Mouse (Mus musculus) myocyte (in vitro differentiated cells): Measurements from ENCODE around the gene Faim. TPM values are rescaled to one million over a fixed set of nuclear protein-coding genes. Genes with fewer than 3 reads are reported as not detected.

Source experiments
- H3K27me3 ChIP-seq: one replicate; pipeline ENCODE4 v1.6.1; 2011; ENCODE audit not compliant: control insufficient read depth, insufficient read depth, insufficient read length
- H3K36me3 ChIP-seq: one replicate; pipeline ENCODE4 v1.6.1; 2011; ENCODE audit not compliant: control insufficient read depth, insufficient read depth
- H3K4me2 ChIP-seq: one replicate; pipeline ENCODE4 v1.6.1; 2011; ENCODE audit warnings: low read depth, control low read depth
- H3K4me3 ChIP-seq: one replicate; pipeline ENCODE4 v1.5.1; 2011; ENCODE audit warnings: mild to moderate bottlenecking, control low read depth, moderate library complexity
- H3K79me2 ChIP-seq: one replicate; pipeline ENCODE4 v1.6.1; 2011; ENCODE audit not compliant: control insufficient read depth, insufficient read depth
- H3ac ChIP-seq: one replicate; pipeline ENCODE4 v1.6.1; 2011; ENCODE audit not compliant: control insufficient read depth, insufficient read length
- CEBPB ChIP-seq: IDR thresholded peaks from 2 replicates; pipeline ENCODE4 v1.6.1; 2011; ENCODE audit warnings: mild to moderate bottlenecking, moderate library complexity; ENCODE audit not compliant: poor library complexity, insufficient read depth, severe bottlenecking
- E2F4 ChIP-seq: IDR thresholded peaks from one replicate; pipeline ENCODE4 v1.6.1; 2011; ENCODE audit warnings: mild to moderate bottlenecking, control low read depth, moderate library complexity; ENCODE audit not compliant: insufficient read depth
- MAX ChIP-seq: IDR thresholded peaks from one replicate; pipeline ENCODE4 v1.6.1; 2011; ENCODE audit warnings: low read depth, mild to moderate bottlenecking, control low read depth
- MYOD1 ChIP-seq, 3 experiments: IDR thresholded peaks; one replicate each; pipeline ENCODE4 v1.6.1; 2011; ENCODE audit warnings: control low read depth in 2 of 3, low read depth in 2 of 3, mild to moderate bottlenecking in 2 of 3, moderate library complexity in 1 of 3; ENCODE audit not compliant: insufficient read length in 2 of 3, control insufficient read depth in 1 of 3
- MYOG ChIP-seq, 3 experiments: IDR thresholded peaks; one replicate each; pipeline ENCODE4 v1.6.1; 2011; ENCODE audit warnings: control low read depth in 2 of 3, low read depth in 2 of 3, mild to moderate bottlenecking in 2 of 3; ENCODE audit not compliant: insufficient read length in 2 of 3, control insufficient read depth in 1 of 3, insufficient read depth in 1 of 3
- POLR2A ChIP-seq: IDR thresholded peaks from one replicate; pipeline ENCODE4 v1.6.1; 2011; ENCODE audit warnings: low read depth, mild to moderate bottlenecking, control low read depth, moderate library complexity; ENCODE audit not compliant: insufficient read length
- POLR2AphosphoS2 ChIP-seq: IDR thresholded peaks from one replicate; pipeline ENCODE4 v1.6.1; 2011; ENCODE audit warnings: low read depth, control low read depth; ENCODE audit not compliant: insufficient read length
- REST ChIP-seq: IDR thresholded peaks from one replicate; pipeline ENCODE4 v1.6.1; 2011; ENCODE audit warnings: mild to moderate bottlenecking, control low read depth, moderate library complexity; ENCODE audit not compliant: insufficient read depth, insufficient read length
- SRF ChIP-seq: IDR thresholded peaks from one replicate; pipeline ENCODE4 v1.6.1; 2011; ENCODE audit warnings: low read depth; ENCODE audit not compliant: control insufficient read depth, insufficient read length
- TCF12 ChIP-seq: IDR thresholded peaks from one replicate; pipeline ENCODE4 v1.6.1; 2011; ENCODE audit warnings: mild to moderate bottlenecking, control low read depth; ENCODE audit not compliant: poor library complexity, insufficient read depth, severe bottlenecking
- TCF3 ChIP-seq: IDR thresholded peaks from one replicate; pipeline ENCODE4 v1.6.1; 2011; ENCODE audit warnings: low read depth, control low read depth; ENCODE audit not compliant: insufficient read length
- USF1 ChIP-seq: IDR thresholded peaks from one replicate; pipeline ENCODE4 v1.6.1; 2011; ENCODE audit warnings: low read depth, mild to moderate bottlenecking, control low read depth, moderate library complexity
- polyA plus RNA-seq: library from polyadenylated mRNA; unstranded; fragments of >200 nt; fragmentation: generic; extraction: Trizol; gene quantifications from one replicate; pipeline ENCODE4 v1.2.1, GENCODE M21; 2012; ENCODE audit warnings: missing spikeins

Gene Faim
- polyA plus RNA-seq, 1 experiment = 17.3 TPM

- Histone ChIP-seq H3ac (no peak overlapping the region), H3K36me3 (peaks cover 3% of the 10 kb centered on the region), H3K4me3 (no peak overlapping the region), H3K27me3 (no peaks in the 10 kb centered on the region), H3K4me2 (no peak overlapping the region), H3K79me2 (no peaks in the 10 kb centered on the region)
- TF ChIP-seq MAX = no peak
- no peak for TF ChIP-seq CEBPB
- no peak for TF ChIP-seq MYOD1 (IDR thresholded peaks at IDR 0.05; ENCODE audit: control insufficient read depth in 1 of 3, insufficient read length in 2 of 3, low read depth in 2 of 3)
- no peak for TF ChIP-seq E2F4
- no peak for TF ChIP-seq TCF3
- TF ChIP-seq TCF12 = no peak
- no peak for TF ChIP-seq MYOG (IDR thresholded peaks at IDR 0.05; ENCODE audit: control insufficient read depth in 1 of 3, insufficient read depth in 1 of 3, insufficient read length in 2 of 3, low read depth in 2 of 3)
- TF ChIP-seq REST = no peak
- no peak for TF ChIP-seq USF1
- TF ChIP-seq POLR2AphosphoS2 = no peak
- no peak for TF ChIP-seq SRF
- no peak for TF ChIP-seq POLR2A
These were observed 56.5 kb downstream of the Faim start for GRCm38 (mm10) chr9:99042641-99043040.

GRCm38 (mm10) chr9:99044761-99045160 lies 58.6 kb downstream of the Faim start:
- H3K4me2 ChIP-seq = no peak overlapping the region
- H3K36me3 ChIP-seq = peaks cover 3% of the 10 kb centered on the region
- no peak overlapping the region for H3ac ChIP-seq
- no peaks in the 10 kb centered on the region for H3K27me3 ChIP-seq
- no peaks in the 10 kb centered on the region for H3K79me2 ChIP-seq
- TF ChIP-seq REST (no peak), MYOD1 (IDR thresholded peaks at IDR 0.05; ENCODE audit: control insufficient read depth in 1 of 3, insufficient read length in 2 of 3, low read depth in 2 of 3) (no peak), E2F4 (no peak), MAX (no peak)
- no peak overlapping the region for H3K4me3 ChIP-seq

- TF ChIP-seq REST = no peak
- TF ChIP-seq MAX = no peak
- no peak for TF ChIP-seq TCF3
- no peak for TF ChIP-seq USF1
- no peak for TF ChIP-seq TCF12
- TF ChIP-seq CEBPB = no peak
- TF ChIP-seq E2F4 = no peak
- TF ChIP-seq MYOG (IDR thresholded peaks at IDR 0.05; ENCODE audit: control insufficient read depth in 1 of 3, insufficient read depth in 1 of 3, insufficient read length in 2 of 3, low read depth in 2 of 3) = no peak
- TF ChIP-seq SRF = no peak
- TF ChIP-seq POLR2AphosphoS2 = no peak
- no peak for TF ChIP-seq MYOD1 (IDR thresholded peaks at IDR 0.05; ENCODE audit: control insufficient read depth in 1 of 3, insufficient read length in 2 of 3, low read depth in 2 of 3)
- TF ChIP-seq POLR2A = no peak
- Histone ChIP-seq H3K36me3 (peaks cover 3% of the 10 kb centered on the region), H3K4me2 (no peak overlapping the region), H3K79me2 (no peaks in the 10 kb centered on the region), H3ac (no peak overlapping the region), H3K27me3 (no peaks in the 10 kb centered on the region), H3K4me3 (no peak overlapping the region)
These were observed 62.6 kb downstream of the Faim start for GRCm38 (mm10) chr9:99048724-99049250.

DNA sequence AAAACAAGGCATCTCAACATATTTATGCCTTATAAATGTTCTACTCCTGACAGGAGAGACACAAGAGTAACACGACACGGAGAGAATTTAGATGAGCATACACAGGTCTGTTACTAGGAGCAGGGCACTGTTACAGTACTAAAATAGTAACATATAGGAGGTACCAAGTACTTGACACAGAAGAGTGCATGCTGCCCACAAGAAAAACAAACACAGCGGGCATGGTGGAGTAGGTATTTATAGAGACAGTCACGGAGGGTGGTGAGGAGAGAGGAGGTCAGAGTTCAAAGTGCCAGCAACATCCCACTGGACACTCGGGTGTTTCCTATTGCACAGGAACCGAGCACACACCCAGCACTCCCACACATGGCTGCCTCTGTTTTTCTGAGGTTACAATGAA lies 63.6 kb downstream of the Faim start:
- Histone ChIP-seq H3K4me2 (no peak overlapping the region), H3K4me3 (no peak overlapping the region)

More for the DNA sequence above, 63.6 kb downstream of the Faim start:
- Histone ChIP-seq H3K27me3 (no peaks in the 10 kb centered on the region), H3K36me3 (no peaks in the 10 kb centered on the region), H3ac (no peak overlapping the region), H3K79me2 (no peaks in the 10 kb centered on the region)
- TF ChIP-seq E2F4 (no peak), TCF12 (no peak), MYOD1 (IDR thresholded peaks at IDR 0.05; ENCODE audit: control insufficient read depth in 1 of 3, insufficient read length in 2 of 3, low read depth in 2 of 3) (no peak), MYOG (IDR thresholded peaks at IDR 0.05; ENCODE audit: control insufficient read depth in 1 of 3, insufficient read depth in 1 of 3, insufficient read length in 2 of 3, low read depth in 2 of 3) (no peak), REST (no peak), USF1 (no peak), POLR2A (no peak)

Other genes starting within 250 kb of the Faim start
- gene Prr23a1, start 143.9 kb upstream of the Faim start, polyA plus RNA-seq = not detected
- gene Prr23a2, start 129.9 kb upstream of the Faim start, polyA plus RNA-seq = not detected
- not detected for gene Prr23a3, start 121.6 kb upstream of the Faim start, polyA plus RNA-seq
- gene 7420426K07Rik, start 83.3 kb upstream of the Faim start, polyA plus RNA-seq = not detected
- gene Foxl2, start 31.1 kb upstream of the Faim start, polyA plus RNA-seq = 0.01 TPM
- not detected for gene Gm1123, start 49.3 kb downstream of the Faim start, polyA plus RNA-seq
- gene Pik3cb, start 154.2 kb downstream of the Faim start, polyA plus RNA-seq = 3.0 TPM